Mouse (Mus musculus): ENCODE data around the gene Oosp2. TPM values are rescaled to one million over a fixed set of nuclear protein-coding genes. Genes with fewer than 3 reads are reported as not detected.

Oosp2 gene
- polyA plus RNA-seq, 1 experiment, result not detected

GRCm38 (mm10) chr19:11611541-11611945, 48.8 kb downstream of the Oosp2 start:
- WGBS, result 15% methylated on average over 6 of the region's 6 CpGs
- DNase-seq (ENCODE audit: low read depth, low spot score), result peak; percentile 13

- peak; percentile 22 for DNase-seq (ENCODE audit: low read depth, low spot score)
- 0% methylated on average over 1 of the region's 1 CpGs for WGBS
Observed at GRCm38 (mm10) chr19:11608172-11608571, 52.2 kb downstream of the Oosp2 start.

- DNase-seq (ENCODE audit: low read depth, low spot score), result no peak
- 88% methylated on average over 2 of the region's 2 CpGs for WGBS
Observed at GRCm38 (mm10) chr19:11604603-11605002, 55.8 kb downstream of the Oosp2 start, which contains the start of gene Ms4a6d. Ms4a6d (minus strand) TSS chr19:11604849.

GRCm38 (mm10) chr19:11602026-11602425, 58.3 kb downstream of the Oosp2 start:
- DNase-seq (ENCODE audit: low read depth, low spot score), result no peak
- WGBS, result 74% methylated on average over 2 of the region's 2 CpGs

GRCm38 (mm10) chr19:11601349-11601748, 59.0 kb downstream of the Oosp2 start:
- no peak for DNase-seq (ENCODE audit: low read depth, low spot score)
- 81% methylated on average over 3 of the region's 3 CpGs for WGBS

Other genes with a start within 250 kb of the Oosp2 start
- 4.2 and 5.4 TPM in 2 replicates for gene Ms4a4b, start 217.0 kb downstream of the Oosp2 start, polyA plus RNA-seq (2012; rRNA removed)
- gene Ms4a6c, start 191.2 kb downstream of the Oosp2 start, polyA plus RNA-seq (2012; rRNA removed), result 4.7 and 8.6 TPM in 2 replicates
- gene Gm8369, start 174.6 kb downstream of the Oosp2 start, polyA plus RNA-seq (2012; rRNA removed), result 3.3 and 3.7 TPM in 2 replicates
- gene Ms4a6b, start 144.0 kb downstream of the Oosp2 start, polyA plus RNA-seq (2012; rRNA removed), result 5.6 and 8.3 TPM in 2 replicates
- gene Ms4a4d, start 123.8 kb downstream of the Oosp2 start, polyA plus RNA-seq (2012; rRNA removed), result 8.2 and 13.2 TPM in 2 replicates
- gene Ms4a6d, start 55.7 kb downstream of the Oosp2 start, polyA plus RNA-seq (2012; rRNA removed), result 3.8 and 5.7 TPM in 2 replicates
- gene Ms4a2, start 36.8 kb downstream of the Oosp2 start, polyA plus RNA-seq (2012; rRNA removed), result 0.12 TPM in 1 of 2 replicates, not detected in the other
- gene Ms4a3, start 19.7 kb downstream of the Oosp2 start, polyA plus RNA-seq (2012; rRNA removed), result not detected in 2 replicates
- 0.43 TPM in 1 of 2 replicates, not detected in the other for gene Oosp1, start 30.6 kb upstream of the Oosp2 start, polyA plus RNA-seq (2012; rRNA removed)
- not detected in 2 replicates for gene Oosp3, start 36.5 kb upstream of the Oosp2 start, polyA plus RNA-seq (2012; rRNA removed)
- 0.10 and 0.51 TPM in 2 replicates for gene Gif, start 87.0 kb upstream of the Oosp2 start, polyA plus RNA-seq (2012; rRNA removed)
- 14.7 and 15.7 TPM in 2 replicates for gene Mrpl16, start 109.8 kb upstream of the Oosp2 start, polyA plus RNA-seq (2012; rRNA removed)
- gene Stx3, start 158.8 kb upstream of the Oosp2 start, polyA plus RNA-seq (2012; rRNA removed), result 24.8 and 30.6 TPM in 2 replicates
- not detected in 2 replicates for gene Olfr1417, start 178.7 kb upstream of the Oosp2 start, polyA plus RNA-seq (2012; rRNA removed)
- gene Olfr1418, start 200.5 kb upstream of the Oosp2 start, polyA plus RNA-seq (2012; rRNA removed), result not detected in 2 replicates
- not detected in 2 replicates for gene Olfr1419, start 214.5 kb upstream of the Oosp2 start, polyA plus RNA-seq (2012; rRNA removed)
- gene Olfr1420, start 226.0 kb upstream of the Oosp2 start, polyA plus RNA-seq (2012; rRNA removed), result not detected in 2 replicates

Data from large intestine, adult 2 months (tissue).